7 mouse cellular contexts compared by ENCODE assay signal in the genomic region with DNA sequence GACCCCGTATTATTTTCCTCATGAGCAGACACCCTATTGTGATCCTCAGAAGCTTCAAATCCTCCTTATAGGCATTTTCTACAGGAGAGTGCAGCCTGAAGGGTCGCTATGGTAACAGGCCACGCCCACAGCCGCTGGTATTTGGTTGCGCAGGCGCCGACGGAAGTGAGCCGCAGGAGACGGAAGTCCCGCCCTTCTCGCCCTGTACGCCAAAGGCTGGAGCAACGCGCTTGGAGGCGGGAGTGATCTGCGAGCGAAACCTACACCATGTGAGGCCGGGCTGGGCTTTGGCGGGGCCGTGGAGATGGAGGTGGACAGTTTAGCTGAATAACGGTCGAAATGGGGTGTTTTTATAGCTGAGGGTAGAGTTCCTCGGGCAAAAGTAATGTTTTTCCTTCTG. TPM values are rescaled to one million over a fixed set of nuclear protein-coding genes. Genes with fewer than 3 reads are reported as not detected.
DNase-seq lines count a peak whose midpoint lies in the region; ATAC-seq and TF ChIP-seq lines count a peak whose summit lies in the region.

Snrpd2 (plus strand) TSS at position 97 of the 400 bp plus-strand sequence.

- no peak for TF ChIP-seq CTCF in kidney, adult 2 months (conservative IDR thresholded peaks at IDR 0.05; ENCODE audit: insufficient read depth, insufficient read length, low read depth, low read length)
- TF ChIP-seq CTCF in spleen, adult 2 months (IDR thresholded peaks at IDR 0.05; ENCODE audit: extremely low read depth, insufficient read depth, insufficient read length, insufficient replicate concordance): no peak

- peak within 1 kb of the TSS; percentile 76 for H3K9ac ChIP-seq in embryonic facial prominence, embryonic 12.5 days
- peak within 1 kb of the TSS; percentile 74 for H3K9ac ChIP-seq in limb, embryonic 12.5 days (replicated peaks)
- H3K9ac ChIP-seq in midbrain, embryonic 15.5 days: peak within 1 kb of the TSS; percentile 71

- ATAC-seq in embryonic facial prominence, embryonic 12.5 days (ENCODE audit: insufficient number of reproducible peaks, insufficient read depth, low FRiP score, low TSS enrichment): peak; percentile 92
- ATAC-seq in limb, embryonic 12.5 days (ENCODE audit: insufficient number of reproducible peaks, insufficient read depth, low FRiP score, low TSS enrichment, low read depth): peak; percentile 93
- ATAC-seq in midbrain, embryonic 15.5 days (replicated peaks): peak; percentile 91

- TF ChIP-seq POLR2A in kidney, adult 2 months (IDR thresholded peaks at IDR 0.05; ENCODE audit: low read depth, low read length): peak; percentile 49
- peak; percentile 54 for TF ChIP-seq POLR2A in spleen, adult 2 months (IDR thresholded peaks at IDR 0.05; ENCODE audit: low read depth, low read length)

- H3K4me3 ChIP-seq in embryonic facial prominence, embryonic 12.5 days: peak within 1 kb of the TSS; percentile 79
- peak within 1 kb of the TSS; percentile 76 for H3K4me3 ChIP-seq in kidney, adult 2 months (ENCODE audit: insufficient read depth, low read depth, low read length)
- H3K4me3 ChIP-seq in limb, embryonic 12.5 days (replicated peaks): peak within 1 kb of the TSS; percentile 69
- peak within 1 kb of the TSS; percentile 54 for H3K4me3 ChIP-seq in midbrain, embryonic 15.5 days
- peak within 1 kb of the TSS; percentile 70 for H3K4me3 ChIP-seq in spleen, adult 2 months (ENCODE audit: extremely low read depth, insufficient read depth, insufficient read length)

- DNase-seq in adrenal gland, postnatal 25 days: peak; percentile 98
- peak; percentile 99 for DNase-seq in heart, adult 11 months
- peak; percentile 97 for DNase-seq in kidney, adult 2 months
- peak; percentile 91 to 93 for DNase-seq in spleen, adult 2 months (ENCODE audit: low read depth in 1 of 2, low spot score in 2 of 2)

- no peaks in the 10 kb centered on the region for H3K27me3 ChIP-seq in embryonic facial prominence, embryonic 12.5 days
- no peaks in the 10 kb centered on the region for H3K27me3 ChIP-seq in kidney, adult 2 months (replicated peaks; ENCODE audit: control insufficient read depth, insufficient read depth, low read length)
- no peaks in the 10 kb centered on the region for H3K27me3 ChIP-seq in limb, embryonic 12.5 days
- no peaks in the 10 kb centered on the region for H3K27me3 ChIP-seq in midbrain, embryonic 15.5 days (replicated peaks)
- H3K27me3 ChIP-seq in spleen, adult 2 months (ENCODE audit: control insufficient read depth, insufficient read depth, low read length): no peaks in the 10 kb centered on the region

- H3K4me2 ChIP-seq in embryonic facial prominence, embryonic 12.5 days (replicated peaks): peak within 1 kb of the TSS; percentile 79
- peak within 1 kb of the TSS; percentile 86 for H3K4me2 ChIP-seq in limb, embryonic 12.5 days
- H3K4me2 ChIP-seq in midbrain, embryonic 15.5 days: peak within 1 kb of the TSS; percentile 76

- under 1% methylated on average over 24 of the region's 24 CpGs for WGBS in embryonic facial prominence, embryonic 12.5 days
- under 1% methylated on average over 24 of the region's 24 CpGs for whole genome bisulfite sequencing in kidney, adult 2 months
- under 1% methylated on average over 24 of the region's 24 CpGs for WGBS in limb, embryonic 12.5 days
- WGBS in midbrain, embryonic 15.5 days: under 1% methylated on average over 24 of the region's 24 CpGs
- WGBS in spleen, adult 2 months: under 1% methylated on average over 24 of the region's 24 CpGs

- H3K27ac ChIP-seq in embryonic facial prominence, embryonic 12.5 days: peak within 1 kb of the TSS; percentile 78
- peak within 1 kb of the TSS; percentile 63 for H3K27ac ChIP-seq in kidney, adult 2 months (ENCODE audit: insufficient read depth, low read depth, low read length)
- H3K27ac ChIP-seq in limb, embryonic 12.5 days: peak within 1 kb of the TSS; percentile 82
- H3K27ac ChIP-seq in midbrain, embryonic 15.5 days: peak within 1 kb of the TSS; percentile 87
- H3K27ac ChIP-seq in spleen, adult 2 months (ENCODE audit: insufficient read depth, low read length): peak within 1 kb of the TSS; percentile 64

- peaks cover 16% of the 10 kb centered on the region for H3K4me1 ChIP-seq in embryonic facial prominence, embryonic 12.5 days
- H3K4me1 ChIP-seq in kidney, adult 2 months (ENCODE audit: control insufficient read depth, insufficient read depth, low read length): peaks cover 7% of the 10 kb centered on the region; the same call in 1 of the 2 replicates
- H3K4me1 ChIP-seq in limb, embryonic 12.5 days (replicated peaks): peaks cover 16% of the 10 kb centered on the region
- H3K4me1 ChIP-seq in midbrain, embryonic 15.5 days: peaks cover 25% of the 10 kb centered on the region
- H3K4me1 ChIP-seq in spleen, adult 2 months (ENCODE audit: control insufficient read depth, insufficient read depth, insufficient read length): peaks cover 7% of the 10 kb centered on the region; the same call in 1 of the 2 replicates

- H3K9me3 ChIP-seq in embryonic facial prominence, embryonic 12.5 days: no peaks in the 10 kb centered on the region
- H3K9me3 ChIP-seq in limb, embryonic 12.5 days: no peaks in the 10 kb centered on the region
- no peaks in the 10 kb centered on the region for H3K9me3 ChIP-seq in midbrain, embryonic 15.5 days

- H3K36me3 ChIP-seq in embryonic facial prominence, embryonic 12.5 days: peaks cover 30% of the 10 kb centered on the region
- no peaks in the 10 kb centered on the region for H3K36me3 ChIP-seq in kidney, adult 2 months (ENCODE audit: control insufficient read depth, insufficient read depth, low read length)
- H3K36me3 ChIP-seq in limb, embryonic 12.5 days: peaks cover 50% of the 10 kb centered on the region
- H3K36me3 ChIP-seq in midbrain, embryonic 15.5 days (replicated peaks): peaks cover 18% of the 10 kb centered on the region; the same call in 1 of the 2 replicates
- peaks cover 8% of the 10 kb centered on the region for H3K36me3 ChIP-seq in spleen, adult 2 months (ENCODE audit: control insufficient read depth, insufficient read depth, low read length)

RNA-seq across cellular contexts. Expression of gene Snrpd2, which starts in this region (rescaled TPM):
- 90.5 and 99.0 TPM in 2 replicates for total RNA-seq in adrenal gland, postnatal 25 days (2021)
- 149 and 166 TPM in 2 replicates for polyA plus RNA-seq in embryonic facial prominence, embryonic 12.5 days (2016; fragmentation: Nextera tagmentation; extraction: Ambion mirVana)
- 34.8 and 42.2 TPM in 2 replicates for polyA plus RNA-seq in kidney, adult 2 months (2012; rRNA removed)
- 161 and 170 TPM in 2 replicates for polyA plus RNA-seq in limb, embryonic 12.5 days (2016; fragmentation: Nextera tagmentation; extraction: Ambion mirVana)
- polyA plus RNA-seq in midbrain, embryonic 15.5 days (2015; fragmentation: Nextera tagmentation; extraction: Ambion mirVana): 109 and 112 TPM in 2 replicates
- polyA plus RNA-seq in spleen, adult 2 months (2012; rRNA removed): 17.0 and 19.0 TPM in 2 replicates

Comparison
In these comparisons a context has a peak if more than half of its experiments do, and no peak if none do; other contexts are left out.
1. Peak in every context shown above with its lines: DNase-seq, ATAC-seq, H3K4me3 ChIP-seq and H3K27ac ChIP-seq.